Mouse (Mus musculus): ENCODE measurements at regions not wholly inside any gene's neighbourhood (a gene's known extent, or its start where the extent isn't known, plus 50 kb on each side); places are given as distances from the start of the nearest gene placed in this dataset.

- Histone ChIP-seq H3K9ac (replicated peaks; ENCODE audit: low read depth, low read length) (no peak overlapping the region), H3K9me3 (replicated peaks; ENCODE audit: control insufficient read depth, low read length) (no peaks in the 10 kb centered on the region)
These were observed 95.7 kb downstream of the E030025P04Rik start for GRCm38 (mm10) chr11:109048257-109049101.

GRCm38 (mm10) chr11:109047483-109048110 is 96.6 kb downstream of the E030025P04Rik start:
- Histone ChIP-seq H3K27ac (ENCODE audit: low read depth) (no peak overlapping the region), H3K4me1 (ENCODE audit: control insufficient read depth, insufficient read depth) (no peaks in the 10 kb centered on the region), H3K36me3 (replicated peaks; ENCODE audit: control insufficient read depth, insufficient read depth, low read length) (no peaks in the 10 kb centered on the region), H3K4me2 (ENCODE audit: low read depth, low read length) (no peak overlapping the region), H3K4me3 (ENCODE audit: low read depth, low read length) (no peak overlapping the region), H3K9ac (replicated peaks; ENCODE audit: low read depth, low read length) (no peak overlapping the region), H3K9me3 (replicated peaks; ENCODE audit: control insufficient read depth, low read length) (no peaks in the 10 kb centered on the region), H3K27me3 (ENCODE audit: control insufficient read depth, insufficient read depth, low read length) (no peaks in the 10 kb centered on the region)
- ATAC-seq (ENCODE audit: insufficient read depth, low read depth): no peak
- DNase-seq (ENCODE audit: low spot score): no peak
- TF ChIP-seq EP300 (IDR thresholded peaks at IDR 0.05; ENCODE audit: low read depth) (no peak), CTCF (IDR thresholded peaks at IDR 0.05; ENCODE audit: low read depth) (no peak)
- WGBS: 80% methylated on average over 4 of the region's 4 CpGs

More at GRCm38 (mm10) chr11:109048257-109049101, 95.7 kb downstream of the E030025P04Rik start:
- no peak for TF ChIP-seq CTCF (IDR thresholded peaks at IDR 0.05; ENCODE audit: low read depth)
- no peak for TF ChIP-seq EP300 (IDR thresholded peaks at IDR 0.05; ENCODE audit: low read depth)
- Histone ChIP-seq H3K36me3 (replicated peaks; ENCODE audit: control insufficient read depth, insufficient read depth, low read length) (no peaks in the 10 kb centered on the region), H3K4me2 (ENCODE audit: low read depth, low read length) (no peak overlapping the region), H3K4me1 (ENCODE audit: control insufficient read depth, insufficient read depth) (no peaks in the 10 kb centered on the region), H3K27ac (ENCODE audit: low read depth) (no peak overlapping the region), H3K4me3 (ENCODE audit: low read depth, low read length) (no peak overlapping the region), H3K27me3 (ENCODE audit: control insufficient read depth, insufficient read depth, low read length) (no peaks in the 10 kb centered on the region)
- no peak for DNase-seq (ENCODE audit: low spot score)
- 62% methylated on average over 10 of the region's 10 CpGs for WGBS
- ATAC-seq (ENCODE audit: insufficient read depth, low read depth): no peak

GRCm38 (mm10) chr11:109046446-109046845 is 97.7 kb downstream of the E030025P04Rik start:
- H3K36me3 ChIP-seq (replicated peaks; ENCODE audit: control insufficient read depth, insufficient read depth, low read length): no peaks in the 10 kb centered on the region
- no peak for ATAC-seq (ENCODE audit: insufficient read depth, low read depth)
- H3K4me3 ChIP-seq (ENCODE audit: low read depth, low read length): no peak overlapping the region
- no peaks in the 10 kb centered on the region for H3K27me3 ChIP-seq (ENCODE audit: control insufficient read depth, insufficient read depth, low read length)
- TF ChIP-seq CTCF (IDR thresholded peaks at IDR 0.05; ENCODE audit: low read depth): no peak
- no peak for TF ChIP-seq EP300 (IDR thresholded peaks at IDR 0.05; ENCODE audit: low read depth)
- no peak overlapping the region for H3K4me2 ChIP-seq (ENCODE audit: low read depth, low read length)
- WGBS: 12% methylated on average over 1 of the region's 1 CpGs
- no peak overlapping the region for H3K27ac ChIP-seq (ENCODE audit: low read depth)
- DNase-seq (ENCODE audit: low spot score): no peak
- H3K9ac ChIP-seq (replicated peaks; ENCODE audit: low read depth, low read length): no peak overlapping the region
- no peaks in the 10 kb centered on the region for H3K4me1 ChIP-seq (ENCODE audit: control insufficient read depth, insufficient read depth)
- no peaks in the 10 kb centered on the region for H3K9me3 ChIP-seq (replicated peaks; ENCODE audit: control insufficient read depth, low read length)

- ATAC-seq (ENCODE audit: insufficient read depth, low read depth) (no peak), DNase-seq (ENCODE audit: low spot score) (no peak)
- H3K9me3 ChIP-seq (replicated peaks; ENCODE audit: control insufficient read depth, low read length): no peaks in the 10 kb centered on the region
- no peak overlapping the region for H3K27ac ChIP-seq (ENCODE audit: low read depth)
- 0 out of 2 replicates have a peak, but pooled peaks cover under 1% of the 10 kb centered on the region for H3K27me3 ChIP-seq (ENCODE audit: control insufficient read depth, insufficient read depth, low read length)
- H3K9ac ChIP-seq (replicated peaks; ENCODE audit: low read depth, low read length): no peak overlapping the region
- TF ChIP-seq CTCF (IDR thresholded peaks at IDR 0.05; ENCODE audit: low read depth) (no peak), EP300 (IDR thresholded peaks at IDR 0.05; ENCODE audit: low read depth) (no peak)
- WGBS: 74% methylated on average over 7 of the region's 7 CpGs
- H3K4me2 ChIP-seq (ENCODE audit: low read depth, low read length): no peak overlapping the region
- H3K4me1 ChIP-seq (ENCODE audit: control insufficient read depth, insufficient read depth): no peaks in the 10 kb centered on the region
- H3K4me3 ChIP-seq (ENCODE audit: low read depth, low read length): no peak overlapping the region
- H3K36me3 ChIP-seq (replicated peaks; ENCODE audit: control insufficient read depth, insufficient read depth, low read length): no peaks in the 10 kb centered on the region
These were observed 103.7 kb downstream of the E030025P04Rik start for GRCm38 (mm10) chr11:109040519-109040916.

- ATAC-seq (ENCODE audit: insufficient read depth, low read depth): no peak
- Histone ChIP-seq H3K9me3 (replicated peaks; ENCODE audit: control insufficient read depth, low read length) (no peaks in the 10 kb centered on the region), H3K27ac (ENCODE audit: low read depth) (no peak overlapping the region), H3K36me3 (replicated peaks; ENCODE audit: control insufficient read depth, insufficient read depth, low read length) (no peaks in the 10 kb centered on the region), H3K4me1 (ENCODE audit: control insufficient read depth, insufficient read depth) (no peaks in the 10 kb centered on the region), H3K4me2 (ENCODE audit: low read depth, low read length) (no peak overlapping the region), H3K4me3 (ENCODE audit: low read depth, low read length) (no peak overlapping the region), H3K9ac (replicated peaks; ENCODE audit: low read depth, low read length) (no peak overlapping the region), H3K27me3 (ENCODE audit: control insufficient read depth, insufficient read depth, low read length) (peaks cover 4% of the 10 kb centered on the region; the same call in 1 of the 2 replicates)
- WGBS: 79% methylated on average over 6 of the region's 6 CpGs
- TF ChIP-seq CTCF (IDR thresholded peaks at IDR 0.05; ENCODE audit: low read depth): no peak
- TF ChIP-seq EP300 (IDR thresholded peaks at IDR 0.05; ENCODE audit: low read depth): no peak
- no peak for DNase-seq (ENCODE audit: low spot score)
These were observed 104.2 kb downstream of the E030025P04Rik start for GRCm38 (mm10) chr11:109039792-109040518.
